Mouse (Mus musculus) v-Abl transformed pro-B cells (cell line): Measurements from ENCODE around the gene N4bp3.
"Not testable (repeated sequence)": the region's sequence is repeated elsewhere in the genome, so short reads cannot be mapped to it uniquely, and the experiment has no call there.

Experiments used
- in situ Hi-C, 2 experiments: fragments of 400-800 bp; cut with MboI; formaldehyde crosslinking; loops; one replicate each; pipeline ENCODE4 v1.15.1; 2025; ENCODE audit not compliant: unreplicated experiment in 2 of 2

Gene N4bp3

GRCm38 (mm10) chr11:51635127-51635524 is 15.5 kb downstream of the N4bp3 start:
- in situ Hi-C loops, result no loop called here

- in situ Hi-C loops, result no loop called here
These were observed 16.9 kb downstream of the N4bp3 start for GRCm38 (mm10) chr11:51633721-51634120.

GRCm38 (mm10) chr11:51633200-51633599 is 17.4 kb downstream of the N4bp3 start:
- in situ Hi-C loops, result not testable (repeated sequence)

GRCm38 (mm10) chr11:51632130-51632753 is 18.4 kb downstream of the N4bp3 start:
- in situ Hi-C loops, result no loop called here

GRCm38 (mm10) chr11:51629651-51630314 is 20.9 kb downstream of the N4bp3 start:
- in situ Hi-C loops, result no loop called here

GRCm38 (mm10) chr11:51627907-51628306 is 22.7 kb downstream of the N4bp3 start:
- in situ Hi-C loops, result no loop called here

- in situ Hi-C loops, result no loop called here
These were observed 23.2 kb downstream of the N4bp3 start for GRCm38 (mm10) chr11:51627425-51627824.

- in situ Hi-C loops, result no loop called here
These were observed 25.3 kb downstream of the N4bp3 start for GRCm38 (mm10) chr11:51625187-51625820.

GRCm38 (mm10) chr11:51622971-51623491 is 27.6 kb downstream of the N4bp3 start:
- in situ Hi-C loops, result loop anchor here in 1 of 2 experiments (25.0 kb wide), 1 partner anchor 1689 kb away; the partner anchor contains the start of genes Hspa4 and Zcchc10

GRCm38 (mm10) chr11:51621776-51622175 is 28.9 kb downstream of the N4bp3 start:
- in situ Hi-C loops, result loop anchor here in 1 of 2 experiments (25.0 kb wide), 1 partner anchor 1691 kb away; the partner anchor contains the start of genes Hspa4 and Zcchc10

- in situ Hi-C loops, result loop anchor here in 1 of 2 experiments (25.0 kb wide), 1 partner anchor 1692 kb away; the partner anchor contains the start of genes Hspa4 and Zcchc10
These were observed 30.6 kb downstream of the N4bp3 start for GRCm38 (mm10) chr11:51620084-51620483.

GRCm38 (mm10) chr11:51619409-51620060 is 31.1 kb downstream of the N4bp3 start, which contains the start of gene Nhp2:
Nhp2 (plus strand) TSS chr11:51619735.
- in situ Hi-C loops, result loop anchor here (5.0 to 25.0 kb wide), 4 partner anchors 33 to 1693 kb away; partner anchors contain the start of genes D930048N14Rik (in 2 of the 2), N4bp3 (in 2 of the 2), Hspa4 (in 1 of the 2) and Zcchc10 (in 1 of the 2)

GRCm38 (mm10) chr11:51618894-51619408 is 31.7 kb downstream of the N4bp3 start:
- in situ Hi-C loops, result loop anchor here (5.0 to 25.0 kb wide), 4 partner anchors 33 to 1693 kb away; partner anchors contain the start of genes D930048N14Rik (in 2 of the 2), N4bp3 (in 2 of the 2), Hspa4 (in 1 of the 2) and Zcchc10 (in 1 of the 2)

- in situ Hi-C loops, result loop anchor here (5.0 to 25.0 kb wide), 4 partner anchors 35 to 1695 kb away; partner anchors contain the start of genes D930048N14Rik (in 2 of the 2), N4bp3 (in 2 of the 2), Hspa4 (in 1 of the 2) and Zcchc10 (in 1 of the 2)
These were observed 32.9 kb downstream of the N4bp3 start for GRCm38 (mm10) chr11:51617693-51618092.

GRCm38 (mm10) chr11:51616113-51616512 is 34.5 kb downstream of the N4bp3 start:
- in situ Hi-C loops, result loop anchor here (5.0 to 25.0 kb wide), 4 partner anchors 36 to 1696 kb away; partner anchors contain the start of genes D930048N14Rik (in 2 of the 2), N4bp3 (in 2 of the 2), Hspa4 (in 1 of the 2) and Zcchc10 (in 1 of the 2)

GRCm38 (mm10) chr11:51615601-51616000 is 35.0 kb downstream of the N4bp3 start:
- in situ Hi-C loops, result loop anchor here (5.0 to 25.0 kb wide), 4 partner anchors 37 to 1697 kb away; partner anchors contain the start of genes D930048N14Rik (in 2 of the 2), N4bp3 (in 2 of the 2), Hspa4 (in 1 of the 2) and Zcchc10 (in 1 of the 2)

- in situ Hi-C loops, result loop anchor here (5.0 to 25.0 kb wide), 4 partner anchors 37 to 1697 kb away; partner anchors contain the start of genes D930048N14Rik (in 2 of the 2), N4bp3 (in 2 of the 2), Hspa4 (in 1 of the 2) and Zcchc10 (in 1 of the 2)
These were observed 35.5 kb downstream of the N4bp3 start for GRCm38 (mm10) chr11:51615129-51615528.

GRCm38 (mm10) chr11:51614256-51614655 is 36.4 kb downstream of the N4bp3 start:
- in situ Hi-C loops, result loop anchor here in 1 of 2 experiments (25.0 kb wide), 1 partner anchor 1698 kb away; the partner anchor contains the start of genes Hspa4 and Zcchc10

- in situ Hi-C loops, result loop anchor here in 1 of 2 experiments (10.0 to 25.0 kb wide), 2 partner anchors 385 to 1702 kb away; partner anchors contain the start of genes Hspa4 and Zcchc10
These were observed 40.7 kb downstream of the N4bp3 start for GRCm38 (mm10) chr11:51609940-51610339.
